Mouse (Mus musculus) heart, embryonic 15.5 days (tissue): ENCODE results near the gene Pstk. TPM values are rescaled to one million over a fixed set of nuclear protein-coding genes. Genes with fewer than 3 reads are reported as not detected.
"Not testable (repeated sequence)": the region's sequence is repeated elsewhere in the genome, so short reads cannot be mapped to it uniquely, and the experiment has no call there.

Source experiments
- ATAC-seq: fragments of 200-750 bp; cut with Nextera tagmentation; replicated peaks from 2 replicates; pipeline ENCODE4 v1.8.0; 2017; ENCODE audit warnings: low read depth, moderate TSS enrichment; ENCODE audit not compliant: insufficient number of reproducible peaks, insufficient read depth, low FRiP score
- H3K27ac ChIP-seq: fragments of 300-500 bp; sonication (generic); 2 replicates; pipeline ENCODE4 v1.5.1; 2015; ENCODE audit warnings: mild to moderate bottlenecking, inconsistent platforms
- H3K27me3 ChIP-seq: fragments of 300-500 bp; sonication (generic); 2 replicates; pipeline ENCODE4 v1.6.1; 2015; ENCODE audit warnings: inconsistent platforms
- H3K36me3 ChIP-seq: fragments of 300-500 bp; sonication (generic); 2 replicates; pipeline ENCODE4 v1.6.1; 2015; ENCODE audit warnings: mild to moderate bottlenecking, inconsistent platforms
- H3K4me1 ChIP-seq: fragments of 300-500 bp; sonication (generic); replicated peaks from 2 replicates; pipeline ENCODE4 v1.6.1; 2015; ENCODE audit warnings: inconsistent platforms
- H3K4me2 ChIP-seq: fragments of 300-500 bp; sonication (generic); 2 replicates; pipeline ENCODE4 v1.6.1; 2015; ENCODE audit warnings: inconsistent platforms, mild to moderate bottlenecking, moderate library complexity
- H3K4me3 ChIP-seq: fragments of 300-500 bp; sonication (generic); 2 replicates; pipeline ENCODE4 v1.5.1; 2015; ENCODE audit warnings: mild to moderate bottlenecking, inconsistent platforms
- H3K9ac ChIP-seq: fragments of 300-500 bp; sonication (generic); 2 replicates; pipeline ENCODE4 v1.6.1; 2015; ENCODE audit warnings: mild to moderate bottlenecking, inconsistent platforms
- H3K9me3 ChIP-seq: fragments of 300-500 bp; sonication (generic); replicated peaks from 2 replicates; pipeline ENCODE4 v1.6.1; 2016; ENCODE audit warnings: inconsistent platforms
- WGBS: fragments of 180-500 bp; shearing (Covaris S2); methylation state at CpG from one replicate; pipeline ENCODE4 v1.1.7; 2015; ENCODE audit warnings: mixed read lengths; 5-methylcytosine and 5-hydroxymethylcytosine counted together
- polyA plus RNA-seq: library from polyadenylated mRNA; unstranded; fragments of >200 nt; fragmentation: Nextera tagmentation; extraction: Ambion mirVana; gene quantifications from 2 replicates; pipeline ENCODE4 v1.2.1, GENCODE M21; 2015

Gene Pstk
- polyA plus RNA-seq, 1 experiment from 2014 or later, result 84.9 TPM

- 82% methylated on average over 8 of the region's 8 CpGs for whole genome bisulfite sequencing
Observed at GRCm38 (mm10) chr7:131364131-131364530, 6.8 kb upstream of the Pstk start.

GRCm38 (mm10) chr7:131371470-131371860 lies 524 bp downstream of the Pstk start:
- H3K4me2 ChIP-seq, result peak overlapping the region; percentile 65
- WGBS, result 4% methylated on average over 9 of the region's 9 CpGs

More at GRCm38 (mm10) chr7:131364131-131364530, 6.8 kb upstream of the Pstk start:
- Histone ChIP-seq H3K36me3 (peaks cover 2% of the 10 kb centered on the region; the same call in 1 of the 2 replicates), H3K4me3 (no peak overlapping the region), H3K9ac (no peak overlapping the region), H3K4me2 (no peak overlapping the region), H3K9me3 (no peaks in the 10 kb centered on the region), H3K4me1 (peaks cover 16% of the 10 kb centered on the region), H3K27me3 (no peaks in the 10 kb centered on the region), H3K27ac (no peak overlapping the region)
- ATAC-seq, result no peak

GRCm38 (mm10) chr7:131371880-131372651 lies 1.1 kb downstream of the Pstk start:
- Histone ChIP-seq H3K27me3 (no peaks in the 10 kb centered on the region), H3K27ac (peak overlapping the region; percentile 98), H3K9ac (peak overlapping the region; percentile 84), H3K4me2 (peak overlapping the region; percentile 65), H3K9me3 (no peaks in the 10 kb centered on the region), H3K4me3 (peak overlapping the region; percentile 66), H3K4me1 (peaks cover 11% of the 10 kb centered on the region), H3K36me3 (peaks cover 10% of the 10 kb centered on the region)
- WGBS, result 61% methylated on average over 9 of the region's 9 CpGs
- no peak for ATAC-seq

More at GRCm38 (mm10) chr7:131371470-131371860, 524 bp downstream of the Pstk start:
- Histone ChIP-seq H3K27me3 (no peaks in the 10 kb centered on the region), H3K27ac (peak overlapping the region; percentile 98), H3K4me3 (peak overlapping the region; percentile 66), H3K9ac (peak overlapping the region; percentile 84), H3K36me3 (peaks cover 10% of the 10 kb centered on the region), H3K4me1 (peaks cover 11% of the 10 kb centered on the region), H3K9me3 (no peaks in the 10 kb centered on the region)
- ATAC-seq, result no peak

- peaks cover 23% of the 10 kb centered on the region for H3K36me3 ChIP-seq
- not testable (repeated sequence) for H3K4me2 ChIP-seq, H3K27ac ChIP-seq, H3K4me1 ChIP-seq, H3K4me3 ChIP-seq, H3K9me3 ChIP-seq, ATAC-seq, H3K9ac ChIP-seq, H3K27me3 ChIP-seq
- WGBS, result 82% methylated on average over 7 of the region's 7 CpGs
Observed at GRCm38 (mm10) chr7:131391761-131392160, 20.8 kb downstream of the Pstk start.

DNA sequence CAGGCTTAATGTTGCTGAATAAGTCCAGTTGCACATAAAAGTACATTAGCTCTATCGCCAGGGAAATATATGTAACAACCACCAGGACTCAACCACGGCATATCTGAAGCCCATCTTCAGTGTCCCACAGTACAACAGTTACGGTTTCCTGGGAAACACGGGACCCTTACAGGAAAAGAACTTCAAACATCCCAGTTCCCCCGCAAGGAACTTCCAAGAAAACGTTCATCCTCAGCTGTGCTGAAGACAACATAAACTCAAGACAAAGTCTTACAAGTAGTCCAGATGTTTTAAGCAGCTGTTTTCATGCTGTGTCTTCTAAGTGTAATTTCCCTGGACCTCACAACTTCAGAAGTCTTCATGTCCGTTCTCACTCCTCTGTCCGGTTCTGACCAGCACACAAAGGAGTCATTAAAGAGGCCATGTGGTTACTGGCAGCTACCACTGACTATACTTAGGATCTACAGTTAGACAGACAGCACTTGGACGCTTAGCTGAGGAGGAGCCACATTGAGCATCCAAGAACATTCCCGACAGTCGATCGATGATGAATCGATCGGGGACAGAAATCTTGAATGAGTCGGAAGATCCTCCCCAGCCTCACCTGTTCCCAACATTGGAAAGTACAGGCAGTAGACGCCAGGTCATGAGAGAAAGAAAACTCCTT lies 38.5 kb downstream of the Pstk start:
- ATAC-seq, result no peak
- Histone ChIP-seq H3K4me3 (peak overlapping the region; percentile 91), H3K9ac (peak overlapping the region; percentile 93), H3K9me3 (no peaks in the 10 kb centered on the region), H3K27ac (no peak overlapping the region), H3K4me1 (peaks cover 18% of the 10 kb centered on the region), H3K4me2 (peak overlapping the region; percentile 68), H3K36me3 (no peaks in the 10 kb centered on the region), H3K27me3 (no peaks in the 10 kb centered on the region)
- WGBS, result 8% methylated on average over 16 of the region's 16 CpGs

DNA sequence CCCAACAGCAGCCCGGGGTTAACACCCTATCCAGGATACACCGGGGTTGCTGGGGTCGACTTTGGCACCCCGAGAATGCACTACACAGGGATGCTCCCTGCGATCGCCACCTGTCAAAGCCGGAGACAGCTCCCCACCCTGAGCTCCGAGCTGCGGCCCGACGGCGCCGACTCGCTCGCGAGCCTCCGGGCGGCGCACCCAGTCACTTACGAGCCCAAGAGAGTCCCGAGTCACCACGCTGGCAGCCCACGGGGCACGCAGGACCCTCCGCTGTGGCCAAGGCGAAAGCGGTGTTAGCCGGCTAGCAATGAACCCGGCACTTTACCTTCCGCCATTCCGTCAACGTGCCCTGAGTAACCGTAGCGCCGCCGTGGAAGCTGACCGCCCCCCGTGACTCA lies 39.0 kb downstream of the Pstk start:
- WGBS, result 0% methylated on average over 38 of the region's 38 CpGs
- no peaks in the 10 kb centered on the region for H3K27me3 ChIP-seq

GRCm38 (mm10) chr7:131410416-131411058 lies 39.6 kb downstream of the Pstk start, which contains the start of the genes Ikzf5 and Acadsb:
Gene Ikzf5 (minus strand): TSS chr7:131410521.
Gene Acadsb (plus strand): TSS chr7:131410601.
- ATAC-seq, result peak; percentile 98
- H3K9me3 ChIP-seq, result no peaks in the 10 kb centered on the region
- no peaks in the 10 kb centered on the region for H3K36me3 ChIP-seq
- no peaks in the 10 kb centered on the region for H3K27me3 ChIP-seq
- peak within 1 kb of the TSS; percentile 68 for H3K4me2 ChIP-seq
- H3K4me1 ChIP-seq, result peaks cover 18% of the 10 kb centered on the region
- H3K4me3 ChIP-seq, result peak within 1 kb of the TSS; percentile 91
- peak within 1 kb of the TSS; percentile 80 for H3K27ac ChIP-seq
- WGBS, result under 1% methylated on average over 42 of the region's 42 CpGs
- H3K9ac ChIP-seq, result peak within 1 kb of the TSS; percentile 93

More for the DNA sequence above, 39.0 kb downstream of the Pstk start:
- peak; percentile 50 for ATAC-seq
- H3K9me3 ChIP-seq, result no peaks in the 10 kb centered on the region
- no peaks in the 10 kb centered on the region for H3K36me3 ChIP-seq
- peaks cover 18% of the 10 kb centered on the region for H3K4me1 ChIP-seq
- H3K4me2 ChIP-seq, result peak overlapping the region; percentile 68
- peak overlapping the region; percentile 70 for H3K27ac ChIP-seq
- H3K9ac ChIP-seq, result peak overlapping the region; percentile 93
- peak overlapping the region; percentile 91 for H3K4me3 ChIP-seq

- Histone ChIP-seq H3K9ac (peak overlapping the region; percentile 93), H3K4me3 (peak overlapping the region; percentile 91), H3K36me3 (no peaks in the 10 kb centered on the region), H3K9me3 (no peaks in the 10 kb centered on the region), H3K4me1 (peaks cover 18% of the 10 kb centered on the region), H3K4me2 (peak overlapping the region; percentile 68), H3K27ac (peak overlapping the region; percentile 80), H3K27me3 (no peaks in the 10 kb centered on the region)
- ATAC-seq, result no peak
- WGBS, result 33% methylated on average over 10 of the region's 10 CpGs
Observed at GRCm38 (mm10) chr7:131411221-131411940, 40.4 kb downstream of the Pstk start.

- Histone ChIP-seq H3K9ac (no peak overlapping the region), H3K36me3 (no peaks in the 10 kb centered on the region), H3K4me3 (no peak overlapping the region), H3K9me3 (no peaks in the 10 kb centered on the region), H3K4me2 (peak overlapping the region; percentile 21; the same call in 1 of the 2 replicates), H3K27ac (no peak overlapping the region), H3K27me3 (no peaks in the 10 kb centered on the region), H3K4me1 (peaks cover 18% of the 10 kb centered on the region)
- WGBS, result 49% methylated on average over 2 of the region's 2 CpGs
- ATAC-seq, result no peak
Observed at GRCm38 (mm10) chr7:131411941-131412270, 41.0 kb downstream of the Pstk start.

DNA sequence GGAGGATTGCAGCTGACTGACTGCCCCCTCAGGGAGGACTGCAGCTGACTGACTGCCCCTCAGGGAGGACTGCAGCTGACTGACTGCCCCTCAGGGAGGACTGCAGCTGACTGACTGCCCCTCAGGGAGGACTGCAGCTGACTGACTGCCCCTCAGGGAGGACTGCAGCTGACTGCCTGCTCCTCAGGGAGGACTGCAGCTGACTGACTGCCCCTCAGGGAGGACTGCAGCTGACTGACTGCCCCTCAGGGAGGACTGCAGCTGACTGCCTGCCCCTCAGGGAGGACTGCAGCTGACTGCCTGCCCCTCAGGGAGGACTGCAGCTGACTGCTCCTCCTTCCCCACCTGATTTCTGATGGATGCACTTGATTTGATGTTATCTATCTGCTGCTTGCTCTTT lies 45.8 kb downstream of the Pstk start:
- not testable (repeated sequence) for H3K4me2 ChIP-seq, H3K27me3 ChIP-seq, ATAC-seq, H3K36me3 ChIP-seq, H3K9me3 ChIP-seq, H3K27ac ChIP-seq, H3K4me3 ChIP-seq, H3K9ac ChIP-seq, H3K4me1 ChIP-seq

GRCm38 (mm10) chr7:131417605-131418004 lies 46.7 kb downstream of the Pstk start:
- no peaks in the 10 kb centered on the region for H3K27me3 ChIP-seq
- no peak overlapping the region for H3K9ac ChIP-seq
- no peaks in the 10 kb centered on the region for H3K9me3 ChIP-seq
- no peaks in the 10 kb centered on the region for H3K36me3 ChIP-seq
- ATAC-seq, result no peak
- no peaks in the 10 kb centered on the region; the same call in 1 of the 2 replicates for H3K4me1 ChIP-seq
- no peak overlapping the region for H3K4me2 ChIP-seq
- no peak overlapping the region for H3K4me3 ChIP-seq
- H3K27ac ChIP-seq, result no peak overlapping the region
